ENCODE assay signal across 24 mouse cellular contexts in the genomic region with DNA sequence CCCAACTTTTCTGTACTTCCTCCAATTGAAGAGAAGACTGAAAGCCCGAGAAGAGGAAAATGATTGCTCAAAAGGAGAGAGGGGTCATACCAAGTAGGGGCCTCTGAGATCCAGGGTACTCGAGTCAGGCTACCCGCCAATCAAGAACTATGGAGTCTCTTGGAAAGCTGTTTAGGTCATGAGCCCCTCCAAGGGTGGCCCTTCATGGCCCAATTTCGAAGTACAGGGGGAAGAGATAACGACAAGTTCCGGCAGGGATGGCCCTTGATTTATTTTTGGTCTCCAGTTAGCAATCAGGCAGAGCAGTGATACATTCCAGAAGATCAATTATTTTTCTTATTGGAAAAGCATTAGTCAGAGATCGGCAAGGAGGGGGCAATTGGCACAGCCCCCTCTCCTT. TPM values are rescaled to one million over a fixed set of nuclear protein-coding genes. Genes with fewer than 3 reads are reported as not detected.
DNase-seq lines count a peak whose midpoint lies in the region; ATAC-seq and TF ChIP-seq lines count a peak whose summit lies in the region.
"Had no signal": no experiment of that assay in that cellular context is flagged by ENCODE, and none has a peak within 500 bp of the region (broad histone marks: within the 10 kb centered on the region; RNA-seq: fewer than 3 reads in every experiment).

No protein-coding gene starts in this region.

- no peaks in the 10 kb centered on the region for H3K36me3 ChIP-seq in kidney, embryonic 15.5 days
- no peaks in the 10 kb centered on the region for H3K36me3 ChIP-seq in intestine, postnatal 0 days (ENCODE audit: control insufficient read depth, insufficient read depth)
- H3K36me3 ChIP-seq in neural tube, embryonic 14.5 days (ENCODE audit: control insufficient read depth, insufficient read depth, low read length): no peaks in the 10 kb centered on the region
- H3K36me3 ChIP-seq: embryonic facial prominence, embryonic 15.5 days; liver, embryonic 12.5 days; midbrain, embryonic 10.5 days had no signal

- no peaks in the 10 kb centered on the region for H3K9me3 ChIP-seq in kidney, embryonic 15.5 days (replicated peaks)
- no peaks in the 10 kb centered on the region for H3K9me3 ChIP-seq in intestine, postnatal 0 days (ENCODE audit: control insufficient read depth)
- H3K9me3 ChIP-seq in neural tube, embryonic 14.5 days (ENCODE audit: control insufficient read depth, low read length): no peaks in the 10 kb centered on the region
- H3K9me3 ChIP-seq: embryonic facial prominence, embryonic 15.5 days; liver, embryonic 12.5 days; midbrain, embryonic 10.5 days had no signal

- peaks cover 75% of the 10 kb centered on the region for H3K27me3 ChIP-seq in kidney, embryonic 15.5 days
- peaks cover 96% of the 10 kb centered on the region for H3K27me3 ChIP-seq in intestine, postnatal 0 days (replicated peaks; ENCODE audit: control insufficient read depth, insufficient read depth, low read length)
- no peaks in the 10 kb centered on the region for H3K27me3 ChIP-seq in neural tube, embryonic 14.5 days (ENCODE audit: control insufficient read depth, insufficient read depth, low read length)

- H3K4me2 ChIP-seq in kidney, embryonic 15.5 days: peak overlapping the region; percentile 86
- peak overlapping the region; percentile 44 for H3K4me2 ChIP-seq in intestine, postnatal 0 days (replicated peaks; ENCODE audit: low read depth)
- peak overlapping the region; percentile 92 for H3K4me2 ChIP-seq in neural tube, embryonic 14.5 days (ENCODE audit: low read depth, low read length)
- H3K4me2 ChIP-seq: embryonic facial prominence, embryonic 15.5 days; liver, embryonic 12.5 days; lung, embryonic 14.5 days had no signal

- peaks cover 84% of the 10 kb centered on the region for H3K4me1 ChIP-seq in kidney, embryonic 15.5 days
- H3K4me1 ChIP-seq in brown adipose tissue, adult 24 weeks (ENCODE audit: control insufficient read depth, insufficient read depth, insufficient read length, low read length): no peaks in the 10 kb centered on the region
- no peaks in the 10 kb centered on the region for H3K4me1 ChIP-seq in intestine, postnatal 0 days (replicated peaks; ENCODE audit: control insufficient read depth, insufficient read depth, low read length)
- peaks cover 71% of the 10 kb centered on the region for H3K4me1 ChIP-seq in neural tube, embryonic 14.5 days (ENCODE audit: control insufficient read depth, insufficient read depth, low read length)

- 15% methylated on average over 7 of the region's 7 CpGs for WGBS in kidney, embryonic 15.5 days
- WGBS in intestine, postnatal 0 days: 5% methylated on average over 7 of the region's 7 CpGs
- 9% methylated on average over 7 of the region's 7 CpGs for WGBS in neural tube, embryonic 14.5 days

- H3K27ac ChIP-seq in kidney, embryonic 15.5 days: peak overlapping the region; percentile 89
- H3K27ac ChIP-seq in brown adipose tissue, adult 24 weeks (replicated peaks; ENCODE audit: low read depth, low read length): no peak overlapping the region
- no peak overlapping the region for H3K27ac ChIP-seq in intestine, postnatal 0 days (ENCODE audit: low read depth, low read length)
- peak overlapping the region; percentile 95 for H3K27ac ChIP-seq in neural tube, embryonic 14.5 days (ENCODE audit: low read depth, low read length)
- H3K27ac ChIP-seq: embryonic facial prominence, embryonic 15.5 days; liver, embryonic 12.5 days; midbrain, embryonic 10.5 days had no signal

- no peak for ATAC-seq in kidney, embryonic 15.5 days (replicated peaks; ENCODE audit: low FRiP score)
- ATAC-seq in intestine, postnatal 0 days: no peak
- no peak for ATAC-seq in neural tube, embryonic 14.5 days (ENCODE audit: low read depth)
- no peak for ATAC-seq in cerebellum, adult (ENCODE audit: insufficient number of reproducible peaks, low FRiP score, low TSS enrichment)
- ATAC-seq: activated CD4-positive, CD25-positive, alpha-beta regulatory T cell, adult 4 months; liver, embryonic 12.5 days; Patski had no signal

- peak overlapping the region; percentile 68 for H3K9ac ChIP-seq in kidney, embryonic 15.5 days
- no peak overlapping the region for H3K9ac ChIP-seq in intestine, postnatal 0 days (ENCODE audit: low read depth, low read length)
- H3K9ac ChIP-seq in neural tube, embryonic 14.5 days (replicated peaks; ENCODE audit: low read depth, low read length): peak overlapping the region; percentile 90
- H3K9ac ChIP-seq: embryonic facial prominence, embryonic 15.5 days; liver, embryonic 12.5 days; lung, embryonic 14.5 days had no signal

- DNase-seq in kidney, postnatal 36 days: no peak
- DNase-seq in spleen, postnatal 36 days (ENCODE audit: low spot score in 2 of 2): no peak
- DNase-seq: cerebellum, postnatal 14 days; embryo, embryonic 11 days; gastrocnemius, postnatal 10 days; heart, adult 18-20 months; layer of hippocampus, adult 9-11 months; lung, embryonic 14.5 days; lung, postnatal 4 days; right cerebral cortex, postnatal 25 days; thymus, adult 2 months had no signal

- H3K4me3 ChIP-seq in kidney, embryonic 15.5 days (replicated peaks): peak overlapping the region; percentile 57
- peak overlapping the region; percentile 61 for H3K4me3 ChIP-seq in brown adipose tissue, adult 24 weeks (ENCODE audit: insufficient read depth, low read depth, low read length)
- H3K4me3 ChIP-seq in intestine, postnatal 0 days (ENCODE audit: low read depth, low read length): peak overlapping the region; percentile 35
- peak overlapping the region; percentile 57 for H3K4me3 ChIP-seq in neural tube, embryonic 14.5 days (ENCODE audit: low read depth, low read length)
- H3K4me3 ChIP-seq: embryonic facial prominence, embryonic 15.5 days; liver, embryonic 12.5 days; midbrain, embryonic 10.5 days had no signal

- no peak for TF ChIP-seq CTCF in intestine, postnatal 0 days (IDR thresholded peaks at IDR 0.05; ENCODE audit: low read depth)

RNA-seq across cellular contexts. Expression of a gene that starts 1.4 kb away (rescaled TPM):
- polyA plus RNA-seq in kidney, embryonic 15.5 days (2015; fragmentation: Nextera tagmentation; extraction: Ambion mirVana): 8.7 and 11.1 TPM in 2 replicates
- polyA plus RNA-seq in brown adipose tissue, adult 24 weeks (2012; ENCODE audit: insufficient read depth, insufficient read length, missing spikeins): 8.9 and 9.8 TPM in 2 replicates
- 3.5 and 4.6 TPM in 2 replicates for polyA plus RNA-seq in intestine, postnatal 0 days (2015; fragmentation: Nextera tagmentation; extraction: Ambion mirVana)
- 50.1 and 136 TPM in 2 replicates for polyA plus RNA-seq in neural tube, embryonic 14.5 days (2014; fragmentation: Nextera tagmentation; extraction: Ambion mirVana)
- polyA plus RNA-seq: embryonic facial prominence, embryonic 15.5 days; forebrain, embryonic 11.5 days; frontal cortex, adult 2 months; heart, embryonic 14.5 days; lung, embryonic 14.5 days; midbrain, embryonic 10.5 days had no signal

RNA-seq across cellular contexts. Expression of a gene that starts 6.3 kb away (rescaled TPM):
- polyA plus RNA-seq in kidney, embryonic 15.5 days (2015; fragmentation: Nextera tagmentation; extraction: Ambion mirVana): 10.9 and 11.0 TPM in 2 replicates
- polyA plus RNA-seq in brown adipose tissue, adult 24 weeks (2012; ENCODE audit: insufficient read depth, insufficient read length, missing spikeins): 17.1 and 21.7 TPM in 2 replicates
- 3.0 and 3.5 TPM in 2 replicates for polyA plus RNA-seq in intestine, postnatal 0 days (2015; fragmentation: Nextera tagmentation; extraction: Ambion mirVana)
- polyA plus RNA-seq in neural tube, embryonic 14.5 days (2014; fragmentation: Nextera tagmentation; extraction: Ambion mirVana): 23.0 and 38.7 TPM in 2 replicates
- polyA plus RNA-seq: activated CD4-positive, CD25-positive, alpha-beta regulatory T cell, adult 4 months; forebrain, embryonic 11.5 days; frontal cortex, adult 2 months; lung, embryonic 14.5 days; midbrain, embryonic 10.5 days had no signal

RNA-seq across cellular contexts. Expression of a gene that starts 15.5 kb away (rescaled TPM):
- 10.0 and 10.7 TPM in 2 replicates for polyA plus RNA-seq in kidney, embryonic 15.5 days (2015; fragmentation: Nextera tagmentation; extraction: Ambion mirVana)
- polyA plus RNA-seq in brown adipose tissue, adult 24 weeks (2012; ENCODE audit: insufficient read depth, insufficient read length, missing spikeins): not detected in 2 replicates
- polyA plus RNA-seq in intestine, postnatal 0 days (2015; fragmentation: Nextera tagmentation; extraction: Ambion mirVana): 0.43 and 0.58 TPM in 2 replicates
- 46.9 and 49.8 TPM in 2 replicates for polyA plus RNA-seq in neural tube, embryonic 14.5 days (2014; fragmentation: Nextera tagmentation; extraction: Ambion mirVana)
- polyA plus RNA-seq: activated CD4-positive, CD25-positive, alpha-beta regulatory T cell, adult 4 months; embryonic facial prominence, embryonic 15.5 days; forebrain, embryonic 11.5 days; frontal cortex, adult 2 months; heart, embryonic 14.5 days; liver, embryonic 12.5 days; lung, embryonic 14.5 days; midbrain, embryonic 10.5 days had no signal

RNA-seq across cellular contexts. Expression of a gene that starts 24.5 kb away (rescaled TPM):
- polyA plus RNA-seq in kidney, embryonic 15.5 days (2015; fragmentation: Nextera tagmentation; extraction: Ambion mirVana): 3.6 and 4.8 TPM in 2 replicates
- polyA plus RNA-seq in brown adipose tissue, adult 24 weeks (2012; ENCODE audit: insufficient read depth, insufficient read length, missing spikeins): 14.1 and 15.1 TPM in 2 replicates
- 3.4 and 3.9 TPM in 2 replicates for polyA plus RNA-seq in intestine, postnatal 0 days (2015; fragmentation: Nextera tagmentation; extraction: Ambion mirVana)
- 3.6 and 10.2 TPM in 2 replicates for polyA plus RNA-seq in neural tube, embryonic 14.5 days (2014; fragmentation: Nextera tagmentation; extraction: Ambion mirVana)
- polyA plus RNA-seq: activated CD4-positive, CD25-positive, alpha-beta regulatory T cell, adult 4 months; forebrain, embryonic 11.5 days; frontal cortex, adult 2 months had no signal

RNA-seq across cellular contexts. Expression of a gene that starts 25.2 kb away (rescaled TPM):
- polyA plus RNA-seq in kidney, embryonic 15.5 days (2015; fragmentation: Nextera tagmentation; extraction: Ambion mirVana): 52.4 and 53.5 TPM in 2 replicates
- polyA plus RNA-seq in brown adipose tissue, adult 24 weeks (2012; ENCODE audit: insufficient read depth, insufficient read length, missing spikeins): not detected in 2 replicates
- polyA plus RNA-seq in intestine, postnatal 0 days (2015; fragmentation: Nextera tagmentation; extraction: Ambion mirVana): 0.25 TPM in 1 of 2 replicates, not detected in the other
- 46.1 and 94.7 TPM in 2 replicates for polyA plus RNA-seq in neural tube, embryonic 14.5 days (2014; fragmentation: Nextera tagmentation; extraction: Ambion mirVana)
- polyA plus RNA-seq: activated CD4-positive, CD25-positive, alpha-beta regulatory T cell, adult 4 months; embryonic facial prominence, embryonic 15.5 days; forebrain, embryonic 11.5 days; frontal cortex, adult 2 months; heart, embryonic 14.5 days; liver, embryonic 12.5 days; lung, embryonic 14.5 days; midbrain, embryonic 10.5 days had no signal

Comparison
In these comparisons a context has a peak if more than half of its experiments do, and no peak if none do; other contexts are left out.
1. H3K27ac ChIP-seq: peak in kidney, embryonic 15.5 days (single experiment) and neural tube, embryonic 14.5 days (single experiment); none in brown adipose tissue, adult 24 weeks (single experiment) and intestine, postnatal 0 days (single experiment).
2. Peak in every context shown above with its lines, with median percentiles within 50 percentile points of each other: H3K4me2 ChIP-seq and H3K4me3 ChIP-seq.